Mouse (Mus musculus) central nervous system, embryonic 18 days (tissue): ENCODE results near the gene Nup214. TPM values are rescaled to one million over a fixed set of nuclear protein-coding genes. Genes with fewer than 3 reads are reported as not detected.

Experiments
- polyA plus RNA-seq: library from polyadenylated mRNA; depleted of rRNA; stranded (reverse); fragments of >200 nt; gene quantifications from 2 replicates; pipeline ENCODE4 v1.2.3, GENCODE M21; 2012; rRNA removed

The Nup214 gene
- polyA plus RNA-seq, result 26.8 and 27.9 TPM in 2 replicates

DNA sequence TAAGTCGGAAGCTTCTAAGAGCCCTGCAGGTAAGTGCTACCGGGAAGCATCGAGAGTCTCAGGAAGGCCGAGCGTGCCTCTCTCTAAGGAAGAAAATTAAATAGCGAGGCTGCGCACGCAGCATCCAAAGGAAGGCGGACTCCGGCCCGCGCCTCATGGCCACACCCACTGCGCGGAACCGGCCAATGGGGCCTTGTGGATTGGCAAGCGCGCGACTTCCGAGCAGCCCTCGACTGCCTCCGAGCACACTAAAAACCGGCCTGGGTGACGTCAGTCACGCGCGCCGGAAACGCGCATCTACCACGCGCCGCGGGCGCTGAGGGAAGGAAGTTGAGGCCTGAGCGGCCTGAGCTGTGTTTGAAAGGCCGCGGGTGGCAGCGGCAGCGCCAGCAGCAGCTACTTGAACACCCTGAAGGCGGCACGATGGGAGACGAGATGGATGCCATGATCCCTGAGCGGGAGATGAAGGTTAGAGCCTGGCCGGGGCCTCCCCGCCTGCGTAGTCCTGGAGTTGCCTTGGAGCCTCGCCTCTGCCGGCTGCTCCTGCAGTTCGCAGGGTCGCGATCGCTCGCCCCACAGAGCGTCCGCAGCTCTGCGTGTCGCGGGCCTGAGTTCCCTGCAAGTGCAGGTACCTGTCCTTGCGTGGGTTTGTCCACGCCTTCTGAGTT is at the start of gene Nup214:
TSS of gene Nup214 (plus strand) at position 296 of the 668 bp plus-strand sequence.

DNA sequence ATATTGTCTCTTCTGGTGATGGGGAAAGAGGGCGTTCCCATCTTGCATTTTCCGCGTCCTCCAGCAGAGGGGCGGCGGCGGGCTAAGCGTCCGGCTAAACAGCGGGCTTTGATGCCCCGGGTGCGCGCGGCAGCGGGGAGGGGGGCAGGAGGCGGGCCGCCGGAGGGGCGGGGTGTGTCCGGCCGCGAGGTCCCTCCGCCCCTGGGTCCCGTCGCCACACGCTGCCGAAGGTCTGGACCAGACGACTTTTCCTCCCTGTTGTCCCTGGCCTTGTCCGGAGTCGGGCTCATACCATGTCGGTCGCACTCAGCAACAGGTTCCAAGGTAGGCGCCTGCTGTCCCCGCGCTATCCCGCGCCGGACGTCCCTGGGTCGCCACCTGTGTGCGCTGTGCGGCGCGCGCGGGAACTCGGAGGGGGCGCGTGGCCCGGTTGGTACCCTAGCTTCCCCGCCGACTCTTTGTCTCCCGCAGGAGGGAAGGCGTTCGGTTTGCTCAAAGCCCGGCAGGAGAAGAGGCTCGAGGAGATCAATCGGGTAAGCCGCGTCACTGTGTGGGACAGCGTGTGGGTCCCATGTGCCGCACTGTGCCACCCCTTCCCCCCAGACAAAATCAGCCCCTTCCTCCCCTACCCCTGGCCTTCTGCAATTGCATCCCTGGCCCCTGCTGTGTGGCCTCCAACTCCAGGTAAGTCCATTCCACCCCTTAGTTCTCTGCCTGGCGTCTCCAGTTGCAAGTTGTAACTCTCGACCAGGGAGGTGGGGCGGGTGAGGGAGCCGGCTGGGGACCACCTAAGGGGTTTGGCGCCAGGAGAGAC is 24.0 kb upstream of the Nup214 start, which contains the start of gene Aif1l:
TSS of gene Aif1l (plus strand) at position 82 of the 814 bp plus-strand sequence.

DNA sequence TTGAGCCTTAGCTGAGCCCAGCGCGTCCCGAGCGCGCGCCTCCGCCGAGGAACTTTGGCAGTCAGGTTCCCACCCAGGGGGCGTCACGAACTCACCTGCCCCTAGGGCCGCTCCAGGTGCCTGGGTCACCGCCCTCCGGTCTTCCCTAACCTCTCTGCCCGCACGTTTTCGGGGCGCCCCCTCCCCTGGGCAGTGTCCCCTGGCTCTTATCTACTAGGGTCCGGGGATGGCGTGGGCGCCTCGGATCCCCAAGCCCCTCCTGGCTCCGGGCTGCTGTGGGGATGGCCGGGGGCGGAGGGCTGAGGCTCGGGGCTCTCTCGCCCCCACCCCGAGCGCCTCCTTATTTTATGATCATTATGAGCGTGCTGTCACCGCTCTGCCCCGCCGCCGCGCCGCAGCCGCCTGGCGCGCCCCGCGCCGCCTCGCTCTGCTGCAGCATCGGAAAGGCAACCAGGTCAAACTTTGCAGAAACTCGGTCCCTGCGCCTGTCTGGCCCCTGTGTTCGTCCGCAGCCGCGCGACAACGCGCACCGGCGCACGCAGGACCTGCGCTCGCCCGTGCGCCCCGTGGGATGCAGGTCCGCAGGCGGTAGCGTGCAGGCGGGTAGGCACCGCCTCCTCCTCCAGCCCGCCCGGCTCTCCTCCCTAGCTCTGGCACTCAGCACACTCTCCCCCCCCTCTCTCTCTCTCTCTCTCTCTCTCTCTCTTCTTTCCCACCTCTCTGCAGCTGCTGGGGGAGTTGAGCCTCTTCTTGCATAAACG is 110.1 kb downstream of the Nup214 start, which contains the start of gene Fam78a:
TSS of gene Fam78a (minus strand) at position 747 of the 761 bp plus-strand sequence.

DNA sequence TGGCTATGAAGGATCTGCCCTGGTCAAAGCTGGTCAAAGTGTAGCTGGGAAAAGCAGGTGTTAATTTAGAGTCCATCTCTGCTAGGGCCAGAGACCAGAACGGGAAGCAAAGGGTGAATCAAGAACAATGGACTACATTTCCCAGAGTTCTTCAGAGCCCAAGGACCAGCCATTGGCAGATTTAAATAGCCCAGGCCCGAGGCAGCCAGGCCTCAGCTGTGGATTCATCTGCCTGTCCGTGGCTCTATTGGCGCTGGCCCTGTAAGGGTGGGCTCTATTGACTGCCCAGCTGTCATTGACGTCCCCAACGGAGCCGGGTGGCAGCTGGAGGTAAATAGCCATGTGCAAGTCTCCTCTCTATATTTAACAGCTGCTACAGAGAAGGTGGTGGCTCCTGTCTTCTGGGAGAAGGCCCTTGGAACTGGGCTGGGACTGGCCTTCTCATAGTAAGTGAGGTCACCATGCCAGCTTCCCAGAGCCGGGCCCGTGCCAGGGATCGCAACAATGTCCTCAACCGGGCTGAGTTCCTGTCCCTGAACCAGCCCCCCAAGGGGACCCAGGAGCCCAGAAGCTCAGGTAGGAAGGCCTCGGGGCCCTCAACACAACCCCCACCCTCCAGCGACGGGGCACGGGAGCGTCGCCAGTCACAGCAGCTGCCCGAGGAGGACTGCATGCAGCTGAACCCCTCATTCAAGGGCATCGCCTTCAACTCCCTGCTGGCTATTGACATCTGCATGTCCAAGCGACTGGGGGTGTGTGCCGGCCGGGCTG is 121.3 kb downstream of the Nup214 start, which contains the start of gene Plpp7:
TSS of gene Plpp7 (plus strand) at position 178 of the 771 bp plus-strand sequence.

Other genes with a start within 250 kb of the Nup214 start
- gene Qrfp, start 163.9 kb upstream of the Nup214 start, polyA plus RNA-seq, result 0.04 and 0.05 TPM in 2 replicates
- 7.2 and 8.1 TPM in 2 replicates for gene Fibcd1, start 128.4 kb upstream of the Nup214 start, polyA plus RNA-seq
- 3.6 and 4.1 TPM in 2 replicates for gene Lamc3, start 87.1 kb upstream of the Nup214 start, polyA plus RNA-seq
- 18.1 and 20.1 TPM in 2 replicates for gene Aif1l, start 24.3 kb upstream of the Nup214 start, polyA plus RNA-seq
- 0.36 and 0.64 TPM in 2 replicates for gene Fam78a, start 110.4 kb downstream of the Nup214 start, polyA plus RNA-seq
- gene Plpp7, start 121.1 kb downstream of the Nup214 start, polyA plus RNA-seq, result 22.1 and 22.2 TPM in 2 replicates
- gene Prrc2b, start 176.6 kb downstream of the Nup214 start, polyA plus RNA-seq, result 89.9 and 106 TPM in 2 replicates